Mouse (Mus musculus): ENCODE results near the gene Naip5.
"Not testable (repeated sequence)": the region's sequence is repeated elsewhere in the genome, so short reads cannot be mapped to it uniquely, and the experiment has no call there.

DNA sequence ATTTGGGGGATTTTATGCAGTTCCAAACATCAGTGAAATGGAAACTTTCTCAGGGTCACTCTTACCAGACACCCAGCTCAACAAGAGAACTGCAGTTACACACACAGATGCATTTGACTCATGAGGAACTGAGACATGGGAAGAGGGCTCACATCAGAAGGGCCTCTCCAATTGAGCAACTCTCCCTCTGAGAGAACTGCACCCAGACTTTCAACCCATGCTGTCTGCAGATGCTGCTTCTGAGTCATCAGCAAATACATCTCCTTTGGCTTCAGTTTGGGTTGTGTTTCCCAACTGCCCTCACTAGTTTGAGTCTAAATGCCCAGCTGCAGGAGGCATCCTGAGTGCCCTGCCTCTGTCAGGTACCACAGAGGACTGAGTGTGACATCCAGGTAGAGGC is 63.0 kb downstream of the Naip5 start:
- not testable (repeated sequence) for TF ChIP-seq CTCF, EP300 (IDR thresholded peaks at IDR 0.05; ENCODE audit: low read depth)
